Mouse (Mus musculus): Measurements from ENCODE around the gene Ctrb1. TPM values are rescaled to one million over a fixed set of nuclear protein-coding genes. Genes with fewer than 3 reads are reported as not detected.

Gene Ctrb1
- polyA plus RNA-seq, 1 experiment from 2014 or later = not detected

- H3K9ac ChIP-seq = no peak overlapping the region
- no peak for ATAC-seq (ENCODE audit: low FRiP score)
Measured at GRCm38 (mm10) chr8:111641064-111641463, 49.7 kb downstream of the Ctrb1 start.

GRCm38 (mm10) chr8:111638086-111638485, 52.7 kb downstream of the Ctrb1 start:
- 0 out of 2 replicates have a peak, but pooled peaks cover 3% of the 10 kb centered on the region for H3K9me3 ChIP-seq (replicated peaks)
- no peak overlapping the region for H3K4me3 ChIP-seq
- no peak overlapping the region for H3K4me2 ChIP-seq (replicated peaks)
- H3K36me3 ChIP-seq = no peaks in the 10 kb centered on the region
- no peak overlapping the region for H3K27ac ChIP-seq
- H3K27me3 ChIP-seq = no peaks in the 10 kb centered on the region
- H3K9ac ChIP-seq = no peak overlapping the region
- H3K4me1 ChIP-seq = peaks cover 5% of the 10 kb centered on the region
- no peak for ATAC-seq (ENCODE audit: low FRiP score)

More at GRCm38 (mm10) chr8:111641064-111641463, 49.7 kb downstream of the Ctrb1 start:
- H3K4me2 ChIP-seq (replicated peaks) = no peak overlapping the region
- no peaks in the 10 kb centered on the region for H3K9me3 ChIP-seq (replicated peaks)
- H3K4me3 ChIP-seq = no peak overlapping the region
- no peak overlapping the region for H3K27ac ChIP-seq
- H3K36me3 ChIP-seq = no peaks in the 10 kb centered on the region
- no peaks in the 10 kb centered on the region for H3K27me3 ChIP-seq
- 89% methylated on average over 2 of the region's 2 CpGs for WGBS
- H3K4me1 ChIP-seq = peaks cover 7% of the 10 kb centered on the region

Small RNA genes within 50 kb of the gene (microRNA-seq; reads per million reads assigned to microRNA genes)
- gene Mir7076 = not detected

Other genes with a start within 250 kb of the Ctrb1 start
- 7.2 and 7.7 TPM in 2 replicates for gene Wdr59, start 168.9 kb downstream of the Ctrb1 start, polyA plus RNA-seq (2016; fragmentation: Nextera tagmentation; extraction: Ambion mirVana)
- 104 TPM in 2 replicates for gene Znrf1, start 154.9 kb downstream of the Ctrb1 start, polyA plus RNA-seq (2016; fragmentation: Nextera tagmentation; extraction: Ambion mirVana)
- 0.29 and 0.50 TPM in 2 replicates for gene Ldhd, start 60.6 kb downstream of the Ctrb1 start, polyA plus RNA-seq (2016; fragmentation: Nextera tagmentation; extraction: Ambion mirVana)
- gene Zfp1, start 47.6 kb downstream of the Ctrb1 start, polyA plus RNA-seq (2016; fragmentation: Nextera tagmentation; extraction: Ambion mirVana) = 24.8 and 26.2 TPM in 2 replicates
- gene Bcar1, start 52.8 kb upstream of the Ctrb1 start, polyA plus RNA-seq (2016; fragmentation: Nextera tagmentation; extraction: Ambion mirVana) = 50.7 and 56.5 TPM in 2 replicates
- gene Cfdp1, start 163.3 kb upstream of the Ctrb1 start, polyA plus RNA-seq (2016; fragmentation: Nextera tagmentation; extraction: Ambion mirVana) = 192 and 212 TPM in 2 replicates
- gene Tmem170, start 185.7 kb upstream of the Ctrb1 start, polyA plus RNA-seq (2016; fragmentation: Nextera tagmentation; extraction: Ambion mirVana) = 7.5 and 8.5 TPM in 2 replicates
- gene Chst5, start 219.4 kb upstream of the Ctrb1 start, polyA plus RNA-seq (2016; fragmentation: Nextera tagmentation; extraction: Ambion mirVana) = 4.7 and 5.1 TPM in 2 replicates
- gene Tmem231, start 242.9 kb upstream of the Ctrb1 start, polyA plus RNA-seq (2016; fragmentation: Nextera tagmentation; extraction: Ambion mirVana) = 20.4 and 22.4 TPM in 2 replicates
- 327 and 330 TPM in 2 replicates for gene Gabarapl2, start 249.7 kb upstream of the Ctrb1 start, polyA plus RNA-seq (2016; fragmentation: Nextera tagmentation; extraction: Ambion mirVana)